Mouse (Mus musculus): ENCODE measurements around the gene Pex6. TPM values are rescaled to one million over a fixed set of nuclear protein-coding genes. Genes with fewer than 3 reads are reported as not detected.
A peak's percentile ranks its signal among the peaks of the same experiment; 100 is the strongest.
"Not testable (repeated sequence)": the region's sequence is repeated elsewhere in the genome, so short reads cannot be mapped to it uniquely, and the experiment has no call there.

Pex6 gene
- polyA plus RNA-seq, 1 experiment from 2014 or later = 29.4 TPM

DNA sequence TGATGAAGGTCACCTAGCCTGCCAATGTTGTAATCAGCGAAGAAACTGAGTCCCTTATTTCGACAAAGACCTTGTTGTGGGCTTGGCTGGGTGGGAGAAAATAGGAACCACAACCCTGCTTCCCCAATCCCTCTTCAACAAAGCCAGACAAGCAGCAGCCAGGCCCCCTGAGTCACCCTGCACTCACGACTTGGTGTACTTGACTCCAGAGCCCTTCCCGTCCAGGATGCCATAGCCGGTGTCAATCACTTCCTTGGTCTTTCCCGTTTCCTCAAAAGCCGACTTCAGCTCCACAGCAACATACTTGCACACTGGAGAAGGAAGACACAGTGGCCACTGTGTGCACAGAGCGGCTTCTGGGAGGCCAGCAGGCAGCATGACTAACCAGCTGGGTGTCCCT is 36.0 kb downstream of the Pex6 start:
- Histone ChIP-seq H3K4me3 (no peak overlapping the region), H3K9me3 (no peaks in the 10 kb centered on the region), H3K9ac (no peak overlapping the region), H3K36me3 (peaks cover 46% of the 10 kb centered on the region), H3K27ac (no peak overlapping the region), H3K27me3 (no peaks in the 10 kb centered on the region), H3K4me1 (peaks cover 13% of the 10 kb centered on the region), H3K4me2 (no peak overlapping the region)
- WGBS = 87% methylated on average over 8 of the region's 8 CpGs
- ATAC-seq (ENCODE audit: insufficient number of reproducible peaks, low FRiP score, low TSS enrichment, low read depth) = no peak

DNA sequence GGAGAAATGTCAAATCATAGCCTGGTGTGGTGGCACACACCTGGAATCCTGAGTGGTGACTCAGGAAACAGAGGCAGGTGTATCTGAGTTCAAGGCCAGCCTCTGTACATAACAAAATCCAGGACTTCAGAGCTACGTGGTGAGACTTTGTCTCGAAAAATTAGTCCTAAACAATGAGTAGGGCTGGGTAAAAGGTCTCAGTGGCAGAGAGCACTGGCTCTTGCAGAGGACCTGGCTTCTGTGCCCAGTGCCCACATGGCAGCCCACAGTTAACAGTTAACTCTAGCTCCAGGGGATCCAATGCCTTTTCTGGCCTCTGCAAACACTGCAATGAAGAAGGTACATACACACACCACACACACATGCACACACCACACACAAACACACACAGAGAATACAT is 36.5 kb downstream of the Pex6 start:
- Histone ChIP-seq H3K27ac (no peak overlapping the region), H3K9ac (no peak overlapping the region), H3K4me3 (no peak overlapping the region), H3K27me3 (no peaks in the 10 kb centered on the region), H3K4me2 (no peak overlapping the region), H3K9me3 (no peaks in the 10 kb centered on the region), H3K36me3 (peaks cover 41% of the 10 kb centered on the region), H3K4me1 (peaks cover 18% of the 10 kb centered on the region)
- no peak for ATAC-seq (ENCODE audit: insufficient number of reproducible peaks, low FRiP score, low TSS enrichment, low read depth)
- 95% methylated on average over 2 of the region's 2 CpGs for WGBS

DNA sequence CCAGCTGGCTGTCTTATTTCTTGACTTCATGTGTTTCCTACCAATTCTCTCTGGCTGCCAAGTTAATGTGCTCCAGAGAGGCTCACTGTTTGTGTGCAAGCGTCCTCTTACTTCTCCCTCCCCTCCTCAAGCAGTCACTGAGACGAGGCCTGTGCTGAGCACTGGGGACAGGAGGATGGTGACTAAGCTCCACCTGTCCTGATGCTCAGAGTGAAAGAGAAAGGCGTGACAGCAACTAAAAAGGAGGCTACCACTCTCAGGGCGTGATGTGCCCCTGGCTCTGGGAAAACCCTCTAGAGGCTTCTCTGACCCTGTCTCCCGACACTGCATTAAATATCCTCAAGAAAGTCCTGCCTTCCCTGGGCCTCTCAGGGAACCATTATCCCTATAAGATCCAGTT is 38.0 kb downstream of the Pex6 start:
- no peak overlapping the region for H3K9ac ChIP-seq
- no peaks in the 10 kb centered on the region for H3K27me3 ChIP-seq
- H3K27ac ChIP-seq = no peak overlapping the region
- ATAC-seq (ENCODE audit: insufficient number of reproducible peaks, low FRiP score, low TSS enrichment, low read depth) = no peak
- no peak overlapping the region for H3K4me2 ChIP-seq
- H3K4me3 ChIP-seq = no peak overlapping the region
- WGBS = 95% methylated on average over 5 of the region's 5 CpGs
- H3K4me1 ChIP-seq = peaks cover 18% of the 10 kb centered on the region
- H3K9me3 ChIP-seq = no peaks in the 10 kb centered on the region
- H3K36me3 ChIP-seq = peaks cover 26% of the 10 kb centered on the region

DNA sequence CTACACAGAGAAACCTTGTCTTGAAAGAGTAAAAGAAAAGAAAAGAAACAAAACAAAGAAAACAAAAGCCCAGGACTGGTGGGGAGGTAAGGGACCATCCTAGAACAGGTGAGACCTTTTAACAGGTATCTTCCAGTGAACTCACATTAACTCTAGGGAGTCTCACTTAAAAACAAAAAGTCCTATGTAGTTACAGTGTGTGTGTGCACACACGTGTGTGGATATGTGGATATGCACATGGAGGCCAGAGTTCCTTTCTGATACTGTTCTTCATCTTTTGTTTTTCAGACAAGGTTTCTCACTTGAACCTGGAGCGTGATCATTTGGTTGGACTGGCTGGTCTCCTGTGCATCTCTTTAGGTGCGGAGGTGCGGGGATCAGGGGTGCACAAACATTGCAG is 39.3 kb downstream of the Pex6 start:
- no peak for ATAC-seq (ENCODE audit: insufficient number of reproducible peaks, low FRiP score, low TSS enrichment, low read depth)
- Histone ChIP-seq H3K4me2 (peak overlapping the region; percentile 67), H3K4me3 (peak overlapping the region; percentile 82), H3K9me3 (no peaks in the 10 kb centered on the region), H3K27ac (peak overlapping the region; percentile 94), H3K27me3 (no peaks in the 10 kb centered on the region), H3K36me3 (peaks cover 18% of the 10 kb centered on the region; the same call in 1 of the 2 replicates), H3K9ac (peak overlapping the region; percentile 65), H3K4me1 (peaks cover 18% of the 10 kb centered on the region)
- 71% methylated on average over 4 of the region's 4 CpGs for WGBS

DNA sequence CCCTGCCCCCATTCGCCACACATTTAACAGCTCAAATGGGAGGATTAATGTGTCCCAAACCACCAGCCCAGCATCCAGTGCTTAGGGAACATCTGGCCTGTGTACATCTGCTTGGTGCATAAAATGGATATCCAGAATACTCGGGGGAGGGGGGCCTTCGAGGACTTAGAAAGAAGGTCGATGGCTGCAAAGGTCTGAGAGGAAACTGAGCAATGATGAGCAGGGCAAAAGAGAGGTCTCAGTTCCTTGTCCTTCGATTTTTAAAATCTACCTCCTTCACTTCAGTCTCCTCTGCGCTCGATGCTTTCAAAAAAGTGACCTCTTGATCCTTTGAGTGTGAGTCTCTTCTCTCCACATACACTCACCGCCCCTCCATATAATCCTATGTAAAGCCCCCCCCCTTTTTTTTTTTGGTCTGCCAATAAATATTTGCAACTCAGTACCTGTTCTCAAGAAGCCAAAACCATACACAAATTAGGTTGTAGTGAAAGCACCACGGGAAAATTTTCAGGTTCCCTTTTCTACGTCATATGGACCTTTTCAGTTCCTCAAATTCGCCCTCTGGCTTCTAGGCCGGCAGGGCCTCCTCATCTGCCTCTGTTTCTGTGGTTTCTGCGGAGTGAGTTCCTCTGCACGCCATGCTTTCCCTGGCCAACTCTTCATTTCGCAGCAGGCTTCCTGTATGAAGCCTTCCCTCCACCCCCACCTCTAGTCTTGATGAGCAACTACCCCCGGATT is 40.0 kb downstream of the Pex6 start:
- no peak for ATAC-seq (ENCODE audit: insufficient number of reproducible peaks, low FRiP score, low TSS enrichment, low read depth)
- H3K4me1 ChIP-seq = peaks cover 18% of the 10 kb centered on the region

DNA sequence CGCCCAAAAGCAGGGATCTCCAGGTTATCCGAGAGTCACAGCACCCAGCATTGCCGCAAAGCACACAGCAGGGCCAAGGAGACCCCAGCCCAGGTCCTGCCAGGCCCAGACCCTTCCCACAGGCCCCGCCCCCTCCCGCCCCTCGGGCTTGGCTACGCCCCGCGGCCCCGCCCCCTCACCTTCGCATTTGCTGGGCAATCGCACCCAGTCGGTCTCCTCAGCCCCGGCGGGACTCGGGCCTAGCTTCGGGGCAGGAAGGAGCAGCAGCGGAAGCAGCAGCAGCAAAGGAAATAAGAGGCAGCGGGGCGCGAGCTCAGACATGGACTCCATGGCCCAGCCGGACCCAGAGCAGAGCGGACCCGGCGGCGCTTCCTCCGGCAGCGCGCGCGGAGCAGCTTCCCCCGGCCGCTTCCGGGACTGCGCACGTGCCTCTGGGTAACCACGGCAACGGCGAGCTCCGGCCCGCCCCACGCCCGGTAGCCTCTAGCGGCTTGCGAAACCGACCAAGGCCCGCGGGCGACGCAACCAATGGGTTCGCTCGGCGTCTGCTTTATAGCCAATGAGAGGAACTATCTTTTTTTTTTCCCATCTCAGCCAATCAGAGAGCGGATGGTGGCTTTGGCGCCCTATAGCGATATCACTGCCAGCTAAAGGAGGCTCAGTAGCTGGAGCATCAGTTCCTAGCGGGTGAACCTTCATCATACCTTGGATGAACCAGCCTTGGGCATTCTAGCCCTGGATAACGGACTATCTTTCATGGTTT is 40.7 kb downstream of the Pex6 start, which contains the start of gene Cnpy3:
TSS of gene Cnpy3 (minus strand) at position 421 of the 763 bp plus-strand sequence.
- H3K36me3 ChIP-seq = peaks cover 7% of the 10 kb centered on the region; the same call in 1 of the 2 replicates
- peak within 1 kb of the TSS; percentile 94 for H3K27ac ChIP-seq
- no peaks in the 10 kb centered on the region for H3K9me3 ChIP-seq
- no peaks in the 10 kb centered on the region for H3K27me3 ChIP-seq
- peak within 1 kb of the TSS; percentile 65 for H3K9ac ChIP-seq
- H3K4me1 ChIP-seq = peaks cover 19% of the 10 kb centered on the region
- H3K4me3 ChIP-seq = peak within 1 kb of the TSS; percentile 82
- ATAC-seq (ENCODE audit: insufficient number of reproducible peaks, low FRiP score, low TSS enrichment, low read depth) = peak; percentile 97
- peak within 1 kb of the TSS; percentile 67 for H3K4me2 ChIP-seq
- under 1% methylated on average over 58 of the region's 58 CpGs for WGBS

More for the DNA sequence above, 40.0 kb downstream of the Pex6 start:
- H3K36me3 ChIP-seq = peaks cover 13% of the 10 kb centered on the region; the same call in 1 of the 2 replicates
- peak overlapping the region; percentile 67 for H3K4me2 ChIP-seq
- H3K4me3 ChIP-seq = peak overlapping the region; percentile 82
- H3K27ac ChIP-seq = peak overlapping the region; percentile 94
- H3K9ac ChIP-seq = peak overlapping the region; percentile 65
- H3K9me3 ChIP-seq = no peaks in the 10 kb centered on the region
- WGBS = 15% methylated on average over 16 of the region's 16 CpGs
- H3K27me3 ChIP-seq = no peaks in the 10 kb centered on the region

DNA sequence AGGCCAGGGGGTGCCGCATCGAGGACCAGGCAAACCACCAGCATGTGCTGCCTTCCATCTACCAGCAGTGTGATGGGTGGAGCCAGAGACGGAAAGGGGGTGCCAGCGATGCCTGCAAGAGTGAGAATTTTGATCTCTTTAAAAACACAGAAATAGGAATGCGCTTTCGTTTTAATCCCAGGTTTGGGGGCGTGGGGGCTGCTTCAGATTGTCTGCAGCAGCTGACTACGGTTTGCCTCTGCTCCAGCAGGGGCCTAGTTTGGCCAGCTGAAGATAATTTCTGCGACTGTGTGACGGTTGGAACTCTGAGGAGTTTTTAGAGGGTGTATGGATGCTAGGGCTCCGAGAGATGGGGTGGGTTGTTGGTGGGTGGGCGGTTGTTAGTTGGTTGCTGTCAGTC is 47.5 kb downstream of the Pex6 start:
- H3K9me3 ChIP-seq = no peaks in the 10 kb centered on the region
- H3K4me3 ChIP-seq = no peak overlapping the region
- H3K27me3 ChIP-seq = no peaks in the 10 kb centered on the region
- H3K4me2 ChIP-seq = no peak overlapping the region
- H3K27ac ChIP-seq = no peak overlapping the region
- H3K4me1 ChIP-seq = 0 out of 2 replicates have a peak, but pooled peaks cover 4% of the 10 kb centered on the region
- 77% methylated on average over 12 of the region's 12 CpGs for WGBS
- no peaks in the 10 kb centered on the region for H3K36me3 ChIP-seq
- no peak for ATAC-seq (ENCODE audit: insufficient number of reproducible peaks, low FRiP score, low TSS enrichment, low read depth)
- no peak overlapping the region for H3K9ac ChIP-seq

DNA sequence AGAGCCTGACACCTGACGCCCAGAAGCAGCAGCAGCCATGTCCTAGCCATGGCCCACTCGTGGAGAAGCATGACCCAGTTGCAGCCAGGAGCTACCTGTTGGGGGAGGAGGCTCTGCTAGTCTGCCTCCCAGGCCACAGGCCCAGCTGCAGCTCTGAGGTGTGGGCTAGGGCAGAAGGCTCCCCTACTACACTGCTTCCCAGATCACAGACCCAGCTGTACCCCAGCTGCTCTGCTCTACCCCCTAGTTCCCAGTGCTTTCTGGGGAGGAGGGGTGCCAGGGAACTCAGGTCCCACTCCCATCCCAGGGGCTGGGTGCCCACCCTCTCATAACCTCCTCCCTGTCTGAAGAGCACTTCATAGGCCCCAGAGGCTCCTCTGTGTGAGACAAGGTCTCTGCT is 52.3 kb downstream of the Pex6 start, which contains the start of gene Ptcra:
TSS of gene Ptcra (minus strand) at position 169 of the 400 bp plus-strand sequence.
- no peak within 1 kb of the TSS for H3K27ac ChIP-seq
- 50% methylated on average over 2 of the region's 2 CpGs for WGBS
- ATAC-seq (ENCODE audit: insufficient number of reproducible peaks, low FRiP score, low TSS enrichment, low read depth) = no peak
- no peaks in the 10 kb centered on the region for H3K4me1 ChIP-seq
- H3K9ac ChIP-seq = no peak within 1 kb of the TSS
- no peaks in the 10 kb centered on the region for H3K27me3 ChIP-seq
- no peak within 1 kb of the TSS for H3K4me2 ChIP-seq
- H3K4me3 ChIP-seq = no peak within 1 kb of the TSS
- H3K9me3 ChIP-seq = no peaks in the 10 kb centered on the region
- H3K36me3 ChIP-seq = no peaks in the 10 kb centered on the region

DNA sequence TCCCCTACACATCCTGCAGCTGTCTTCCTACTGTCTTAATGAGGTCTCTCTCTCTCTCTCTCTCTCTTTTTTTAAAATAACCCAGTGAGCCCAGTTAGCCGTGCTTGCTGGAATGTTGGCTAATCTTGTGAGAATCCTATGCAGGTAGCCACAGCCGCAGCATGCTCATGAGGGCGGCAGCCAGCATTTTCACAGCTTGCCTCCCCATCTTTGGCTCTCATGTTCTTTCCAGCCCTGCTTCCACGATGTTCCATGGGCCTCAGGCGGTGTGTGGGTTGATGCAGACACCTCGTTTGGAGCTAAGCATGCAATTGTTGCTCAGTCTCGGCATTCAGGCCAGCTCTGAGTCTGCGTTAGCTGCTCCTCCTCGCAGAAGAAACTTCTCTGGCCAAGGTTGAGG is 53.7 kb downstream of the Pex6 start:
- not testable (repeated sequence) for H3K9me3 ChIP-seq; H3K9ac ChIP-seq; H3K4me1 ChIP-seq; H3K36me3 ChIP-seq; H3K27ac ChIP-seq; ATAC-seq (ENCODE audit: insufficient number of reproducible peaks, low FRiP score, low TSS enrichment, low read depth); H3K4me2 ChIP-seq; H3K4me3 ChIP-seq; H3K27me3 ChIP-seq
- WGBS = 62% methylated on average over 9 of the region's 9 CpGs

DNA sequence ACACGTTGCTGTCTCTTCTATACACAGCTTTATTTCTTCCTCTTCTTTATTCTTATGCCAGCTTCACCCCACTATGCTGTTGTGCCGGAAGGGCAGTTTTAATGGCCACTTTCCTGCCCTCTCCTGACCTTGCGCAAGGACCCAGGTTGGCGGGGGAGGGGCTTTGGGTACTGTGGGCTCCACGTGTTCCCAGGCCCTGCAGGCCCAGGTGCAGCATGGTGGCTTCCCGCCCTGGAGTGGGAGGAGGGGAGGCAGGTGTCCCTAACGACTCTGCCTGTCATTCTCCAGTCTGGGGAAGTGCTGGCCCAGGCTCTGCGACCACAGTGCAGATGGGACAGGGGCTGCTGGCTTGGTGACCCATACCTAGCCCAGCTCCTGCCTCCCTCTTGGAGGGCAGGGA is 56.6 kb downstream of the Pex6 start:
- Histone ChIP-seq H3K9me3 (no peaks in the 10 kb centered on the region), H3K4me2 (no peak overlapping the region), H3K27ac (no peak overlapping the region), H3K36me3 (no peaks in the 10 kb centered on the region), H3K27me3 (no peaks in the 10 kb centered on the region), H3K4me1 (peaks cover 7% of the 10 kb centered on the region), H3K9ac (no peak overlapping the region), H3K4me3 (no peak overlapping the region)
- WGBS = 31% methylated on average over 8 of the region's 8 CpGs
- ATAC-seq (ENCODE audit: insufficient number of reproducible peaks, low FRiP score, low TSS enrichment, low read depth) = no peak

DNA sequence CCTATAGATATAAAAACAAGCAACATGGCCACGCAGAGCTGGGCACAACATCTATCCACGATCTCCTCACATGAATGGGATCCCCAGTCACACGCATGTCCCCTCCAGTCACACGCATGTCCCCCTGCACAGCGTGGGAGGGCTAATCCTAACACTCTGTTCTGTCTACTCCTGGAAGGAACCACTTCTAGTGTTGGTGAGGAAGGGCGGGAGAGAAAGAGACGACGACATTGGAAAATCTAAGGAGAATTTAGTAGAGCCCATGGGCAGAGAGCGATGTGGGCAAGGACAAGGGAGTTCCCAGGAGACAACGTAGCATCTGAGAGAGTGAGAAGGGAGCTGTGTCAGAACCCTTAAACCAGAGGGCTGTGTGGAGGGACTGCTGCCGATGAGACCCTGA is 59.3 kb downstream of the Pex6 start:
- no peak for ATAC-seq (ENCODE audit: insufficient number of reproducible peaks, low FRiP score, low TSS enrichment, low read depth)
- H3K27ac ChIP-seq = no peak overlapping the region
- no peak overlapping the region for H3K4me2 ChIP-seq
- H3K4me3 ChIP-seq = no peak overlapping the region
- H3K4me1 ChIP-seq = peaks cover 14% of the 10 kb centered on the region
- 91% methylated on average over 11 of the region's 11 CpGs for WGBS
- H3K9me3 ChIP-seq = no peaks in the 10 kb centered on the region
- no peak overlapping the region for H3K9ac ChIP-seq
- H3K27me3 ChIP-seq = no peaks in the 10 kb centered on the region
- peaks cover 16% of the 10 kb centered on the region for H3K36me3 ChIP-seq

DNA sequence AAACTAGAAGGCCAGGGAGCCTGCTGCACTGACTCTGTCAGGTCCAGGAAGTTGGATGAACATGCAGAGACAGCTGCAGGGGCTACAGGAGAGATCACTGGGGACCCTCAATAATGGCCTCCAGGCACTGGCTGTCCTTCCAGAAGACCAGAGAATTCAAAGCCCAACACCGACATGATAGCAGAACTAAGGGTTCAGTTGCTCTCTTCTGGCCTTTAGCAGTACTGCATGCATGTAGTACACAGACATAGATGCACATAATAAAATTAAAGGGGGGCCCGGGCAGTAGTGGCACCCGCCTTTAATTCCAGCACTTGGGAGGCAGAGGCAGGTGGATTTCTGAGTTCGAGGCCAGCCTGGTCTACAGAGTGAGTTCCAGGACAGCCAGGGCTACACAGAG is 59.8 kb downstream of the Pex6 start:
- Histone ChIP-seq H3K9ac (no peak overlapping the region), H3K4me2 (no peak overlapping the region), H3K36me3 (peaks cover 21% of the 10 kb centered on the region), H3K9me3 (no peaks in the 10 kb centered on the region), H3K4me3 (no peak overlapping the region), H3K27ac (no peak overlapping the region), H3K4me1 (peaks cover 14% of the 10 kb centered on the region), H3K27me3 (no peaks in the 10 kb centered on the region)
- no peak for ATAC-seq (ENCODE audit: insufficient number of reproducible peaks, low FRiP score, low TSS enrichment, low read depth)
- 82% methylated on average over 4 of the region's 4 CpGs for WGBS

Measured in limb, embryonic 15.5 days (tissue).